Mouse (Mus musculus): Measurements from ENCODE around the gene Hist1h4a. TPM values are rescaled to one million over a fixed set of nuclear protein-coding genes. Genes with fewer than 3 reads are reported as not detected.

Gene Hist1h4a
- total and polyA plus RNA-seq, 3 experiments: 9.8 to 3,025 TPM; not detected in 1

DNA sequence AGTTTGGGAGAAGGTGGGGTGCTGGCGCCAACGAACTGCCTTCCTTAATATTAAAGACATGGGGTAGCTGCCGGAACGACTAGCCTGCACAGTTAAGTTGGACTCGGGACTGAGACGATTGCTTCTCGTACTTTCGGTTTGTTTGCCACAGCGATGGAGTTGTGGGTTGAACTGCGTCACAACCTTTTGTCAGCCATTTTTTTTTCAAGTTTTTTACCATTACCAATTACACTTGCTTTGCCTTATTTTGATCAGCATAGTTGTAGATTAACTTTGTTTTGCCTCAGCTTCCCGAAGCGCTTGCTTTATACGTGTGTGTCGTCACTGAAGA, 21.1 kb downstream of the Hist1h4a start:
- TF ChIP-seq CHD2 (IDR thresholded peaks at IDR 0.05; ENCODE audit: low read length) (no peak), POLR2A (IDR thresholded peaks at IDR 0.05; ENCODE audit: control insufficient read depth in 1 of 2, insufficient read depth in 1 of 2, low read depth in 1 of 2, low read length in 2 of 2, poor library complexity in 1 of 2) (no peak; a peak in 2 of 4 replicates), POLR2AphosphoS5 (IDR thresholded peaks at IDR 0.05; ENCODE audit: borderline replicate concordance, low read depth, low read length) (peak; percentile 56; the same call in 1 of the 2 replicates), KAT2A (conservative IDR thresholded peaks at IDR 0.05; ENCODE audit: low read depth, low read length) (no peak), SIN3A (IDR thresholded peaks at IDR 0.05; ENCODE audit: low read length) (no peak), TBP (IDR thresholded peaks at IDR 0.05; ENCODE audit: low read depth, low read length) (no peak), ZMIZ1 (IDR thresholded peaks at IDR 0.05; ENCODE audit: low read depth, low read length) (no peak)
- no peak for DNase-seq (ENCODE audit: low read depth, low spot score)
- Histone ChIP-seq H3K36me3 (ENCODE audit: control insufficient read depth in 1 of 2, insufficient read depth in 2 of 2, low read length in 2 of 2) (peaks cover 0 to 22% of the 10 kb centered on the region in 2 experiments; a peak in 2 of 4 replicates), H3K9me3 (replicated peaks; ENCODE audit: insufficient read depth, low read length) (no peaks in the 10 kb centered on the region), H3K4me1 (ENCODE audit: control insufficient read depth in 1 of 2, insufficient read depth in 2 of 2, low read length in 2 of 2) (0 out of 4 replicates have a peak, but pooled peaks cover 3% of the 10 kb centered on the region in 2 experiments), H3K79me2 (ENCODE audit: control insufficient read depth, insufficient read depth, low read length, poor library complexity) (peaks cover 1% of the 10 kb centered on the region; the same call in 1 of the 2 replicates), H3K4me3 (ENCODE audit: control insufficient read depth in 1 of 2, insufficient read depth in 1 of 2, low read depth in 2 of 2, low read length in 2 of 2) (peak overlapping the region; percentile 67 to 70), H3K27ac (ENCODE audit: control insufficient read depth, low read depth, low read length) (peak overlapping the region; percentile 99), H3K27me3 (ENCODE audit: control insufficient read depth in 1 of 2, insufficient read depth in 2 of 2, low read length in 2 of 2) (no peaks in the 10 kb centered on the region), H3K9ac (ENCODE audit: control insufficient read depth, low read depth, low read length, poor library complexity, severe bottlenecking) (peak overlapping the region; percentile 85)

- peak overlapping the region; percentile 67 to 70 for H3K4me3 ChIP-seq (ENCODE audit: control insufficient read depth in 1 of 2, insufficient read depth in 1 of 2, low read depth in 2 of 2, low read length in 2 of 2)
- peaks cover 1% of the 10 kb centered on the region; the same call in 1 of the 2 replicates for H3K79me2 ChIP-seq (ENCODE audit: control insufficient read depth, insufficient read depth, low read length, poor library complexity)
- H3K9me3 ChIP-seq (replicated peaks; ENCODE audit: insufficient read depth, low read length): no peaks in the 10 kb centered on the region
- H3K36me3 ChIP-seq (ENCODE audit: control insufficient read depth in 1 of 2, insufficient read depth in 2 of 2, low read length in 2 of 2): peaks cover 0 to 22% of the 10 kb centered on the region in 2 experiments; a peak in 2 of 4 replicates
- peak overlapping the region; percentile 85 for H3K9ac ChIP-seq (ENCODE audit: control insufficient read depth, low read depth, low read length, poor library complexity, severe bottlenecking)
- TF ChIP-seq CHD1 (IDR thresholded peaks at IDR 0.05; ENCODE audit: low read depth, low read length) (no peak), UBTF (IDR thresholded peaks at IDR 0.05; ENCODE audit: borderline replicate concordance, insufficient read depth, low read depth, low read length) (peak; percentile 97; the same call in 1 of the 2 replicates), NRF1 (IDR thresholded peaks at IDR 0.05; ENCODE audit: insufficient read depth, low read depth, low read length, poor library complexity, severe bottlenecking) (no peak), ZC3H11A (IDR thresholded peaks at IDR 0.05; ENCODE audit: low read depth, low read length) (no peak), RAD21 (IDR thresholded peaks at IDR 0.05; ENCODE audit: low read depth, low read length) (no peak), POLR2A (IDR thresholded peaks at IDR 0.05; ENCODE audit: control insufficient read depth in 1 of 2, insufficient read depth in 1 of 2, low read depth in 1 of 2, low read length in 2 of 2, poor library complexity in 1 of 2) (peak; percentile 93), POLR2AphosphoS5 (IDR thresholded peaks at IDR 0.05; ENCODE audit: borderline replicate concordance, low read depth, low read length) (peak; percentile 97), SMC3 (IDR thresholded peaks at IDR 0.05; ENCODE audit: low read depth, low read length) (no peak), GABPA (IDR thresholded peaks at IDR 0.05; ENCODE audit: low read depth, low read length) (no peak), USF1 (IDR thresholded peaks at IDR 0.05; ENCODE audit: low read depth, low read length) (no peak)
- H3K4me1 ChIP-seq (ENCODE audit: control insufficient read depth in 1 of 2, insufficient read depth in 2 of 2, low read length in 2 of 2): 0 out of 4 replicates have a peak, but pooled peaks cover 3 to 5% of the 10 kb centered on the region in 2 experiments
- no peaks in the 10 kb centered on the region for H3K27me3 ChIP-seq (ENCODE audit: control insufficient read depth in 1 of 2, insufficient read depth in 2 of 2, low read length in 2 of 2)
- peak overlapping the region; percentile 99 for H3K27ac ChIP-seq (ENCODE audit: control insufficient read depth, low read depth, low read length)
- DNase-seq (ENCODE audit: low read depth, low spot score): peak; percentile 98
Observed at GRCm38 (mm10) chr13:23739069-23739921, 21.7 kb downstream of the Hist1h4a start.

Measured in MEL (cell line).